Mouse (Mus musculus) adipocyte (in vitro differentiated cells): ENCODE results near the gene Rab3il1.

Source experiments
- DNase-seq: peaks from one replicate; pipeline ENCODE4 v3.0.0-alpha.2; 2016; ENCODE audit warnings: low spot score

Gene Rab3il1

GRCm38 (mm10) chr19:10041388-10042148 lies 40.1 kb downstream of the Rab3il1 start, which contains the start of gene Fads3:
Gene Fads3, plus strand, starts transcription at chr19:10041569.
- peak; percentile 72 for DNase-seq

- no peak for DNase-seq
Observed at GRCm38 (mm10) chr19:10042232-10042631, 40.8 kb downstream of the Rab3il1 start.

GRCm38 (mm10) chr19:10042816-10043215 lies 41.3 kb downstream of the Rab3il1 start:
- peak; percentile 58 for DNase-seq

GRCm38 (mm10) chr19:10043643-10044042 lies 42.2 kb downstream of the Rab3il1 start:
- DNase-seq: peak; percentile 96

DNA sequence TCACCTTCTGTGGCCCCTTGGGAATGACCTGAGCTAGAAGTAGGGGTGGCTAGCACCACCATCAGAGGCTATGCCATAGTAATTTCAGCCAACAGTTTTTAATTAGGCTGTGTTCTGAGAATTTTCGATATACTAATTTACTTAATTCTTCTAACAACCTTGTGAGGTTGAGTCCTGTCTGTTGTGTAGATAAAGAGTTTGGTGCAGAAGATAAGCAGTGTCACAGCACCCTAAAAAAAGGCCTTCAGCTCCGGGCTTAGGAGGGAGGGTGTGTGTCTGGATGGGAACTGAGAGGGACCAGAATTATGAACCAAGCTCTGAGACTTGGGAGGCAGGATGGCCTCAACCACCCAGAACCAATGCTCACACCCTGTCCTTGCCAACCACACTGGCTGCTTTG lies 44.2 kb downstream of the Rab3il1 start:
- no peak for DNase-seq

- no peak for DNase-seq
Observed at GRCm38 (mm10) chr19:10046346-10046745, 44.9 kb downstream of the Rab3il1 start.

DNA sequence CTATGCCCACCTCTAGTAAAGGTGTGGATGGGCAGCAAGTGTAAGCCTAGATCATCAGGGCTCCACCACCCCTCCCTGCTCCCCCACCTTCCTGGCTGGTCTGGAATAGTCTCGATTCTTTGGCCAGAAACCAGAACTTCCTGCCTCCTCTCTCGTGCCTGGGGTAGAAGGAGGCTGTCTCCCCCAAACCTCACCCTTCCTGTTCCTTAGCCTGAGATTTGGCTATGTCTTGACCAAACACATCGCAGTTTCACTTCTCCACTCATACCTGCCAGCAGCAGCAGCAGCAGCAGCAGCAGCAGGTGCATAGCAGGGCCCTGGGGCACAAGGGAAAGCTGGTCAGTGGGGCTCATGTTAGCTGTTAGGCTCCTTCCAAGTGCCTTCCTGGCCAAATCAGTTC lies 45.5 kb downstream of the Rab3il1 start:
- no peak for DNase-seq

DNA sequence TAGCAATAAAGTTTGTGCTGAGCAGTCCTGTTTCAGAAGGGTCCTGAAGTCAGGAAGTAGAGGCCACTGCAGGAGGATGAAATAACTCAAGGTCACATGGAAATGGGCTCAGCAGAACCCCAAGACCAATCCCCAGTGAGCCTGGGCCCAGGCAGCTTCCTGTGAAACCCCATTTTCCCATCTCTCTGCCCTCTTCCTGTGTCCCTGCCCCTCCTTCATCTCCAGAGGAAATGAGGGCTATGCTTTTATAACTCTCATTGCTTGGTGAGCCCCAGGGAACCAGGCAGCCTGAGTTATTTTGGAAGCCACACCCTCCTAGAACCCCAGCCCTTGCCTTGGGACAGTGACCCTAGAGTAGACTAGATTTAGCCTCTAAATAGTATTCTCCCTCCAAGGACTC lies 48.1 kb downstream of the Rab3il1 start:
- no peak for DNase-seq

DNA sequence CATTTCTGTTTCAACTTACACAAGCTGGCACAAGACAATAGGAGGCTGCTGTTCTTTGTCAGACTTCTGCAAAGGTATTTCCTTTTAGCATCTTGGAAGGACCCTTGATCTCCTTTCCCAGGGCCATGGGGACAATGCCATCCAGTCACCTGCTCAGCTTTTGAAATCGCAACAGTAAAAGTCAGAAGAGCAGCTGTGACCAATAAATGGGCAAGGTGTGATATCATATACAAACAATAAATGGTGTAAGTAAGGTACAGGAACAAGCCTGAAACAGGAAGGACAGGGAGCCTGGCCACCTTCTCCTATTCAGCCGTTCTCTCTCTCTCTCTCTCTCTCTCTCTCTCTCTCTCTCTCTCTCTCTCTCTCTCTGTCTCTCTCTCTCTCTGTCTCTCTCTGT lies 49.0 kb downstream of the Rab3il1 start:
- DNase-seq: no peak

GRCm38 (mm10) chr19:10052698-10053097 lies 51.2 kb downstream of the Rab3il1 start:
- DNase-seq: no peak

DNA sequence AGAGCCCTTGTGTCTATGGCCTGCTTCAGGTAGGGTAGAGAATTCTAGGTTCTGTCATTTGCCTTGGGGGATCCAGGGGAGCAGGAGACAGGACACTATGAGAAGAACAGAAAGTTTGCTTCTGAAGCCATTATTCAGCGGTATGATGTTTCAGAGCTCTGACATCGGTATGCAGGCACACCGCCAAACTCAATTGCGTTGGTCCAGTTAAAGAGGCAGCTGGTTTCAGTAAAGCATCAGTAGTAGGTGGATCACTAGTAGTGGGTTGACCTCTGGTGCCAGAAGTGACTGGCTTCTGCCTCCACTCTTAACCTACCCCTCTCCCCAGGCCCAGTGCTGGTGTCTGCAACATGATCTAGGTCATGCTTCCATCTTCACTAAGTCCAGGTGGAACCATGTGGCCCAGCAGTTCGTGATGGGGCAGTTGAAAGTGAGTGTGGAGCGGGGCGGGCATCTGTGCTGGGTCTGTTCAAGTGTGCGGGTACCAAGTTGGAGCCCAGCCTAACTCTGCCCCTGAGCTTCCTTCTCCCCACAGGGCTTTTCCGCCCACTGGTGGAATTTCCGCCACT lies 52.3 kb downstream of the Rab3il1 start:
- DNase-seq: no peak

GRCm38 (mm10) chr19:10054361-10055075 lies 53.0 kb downstream of the Rab3il1 start:
- DNase-seq: no peak

DNA sequence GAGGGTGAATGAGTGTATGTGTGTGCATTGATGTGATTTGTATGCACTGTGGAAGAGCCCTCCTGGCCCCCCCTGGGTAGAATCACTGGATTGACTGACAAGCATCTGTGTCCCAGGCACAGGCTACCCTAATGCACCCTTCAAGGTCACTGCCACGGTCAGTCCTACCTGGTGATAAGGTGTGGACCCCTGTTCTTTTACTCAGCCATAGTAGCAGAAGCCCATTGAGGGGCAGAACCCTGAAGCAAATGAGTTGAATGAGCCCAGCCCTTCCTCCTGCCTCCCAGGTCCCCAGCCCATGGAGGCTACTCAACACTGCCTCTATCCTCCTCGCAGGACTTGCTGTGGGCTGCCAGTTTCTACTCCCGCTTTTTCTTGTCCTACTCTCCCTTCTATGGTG lies 53.8 kb downstream of the Rab3il1 start:
- no peak for DNase-seq

- DNase-seq: no peak
Observed at GRCm38 (mm10) chr19:10055783-10056660, 54.6 kb downstream of the Rab3il1 start.

GRCm38 (mm10) chr19:10056686-10057085 lies 55.2 kb downstream of the Rab3il1 start:
- no peak for DNase-seq

- no peak for DNase-seq
Observed at GRCm38 (mm10) chr19:10057486-10058351, 56.2 kb downstream of the Rab3il1 start.

DNA sequence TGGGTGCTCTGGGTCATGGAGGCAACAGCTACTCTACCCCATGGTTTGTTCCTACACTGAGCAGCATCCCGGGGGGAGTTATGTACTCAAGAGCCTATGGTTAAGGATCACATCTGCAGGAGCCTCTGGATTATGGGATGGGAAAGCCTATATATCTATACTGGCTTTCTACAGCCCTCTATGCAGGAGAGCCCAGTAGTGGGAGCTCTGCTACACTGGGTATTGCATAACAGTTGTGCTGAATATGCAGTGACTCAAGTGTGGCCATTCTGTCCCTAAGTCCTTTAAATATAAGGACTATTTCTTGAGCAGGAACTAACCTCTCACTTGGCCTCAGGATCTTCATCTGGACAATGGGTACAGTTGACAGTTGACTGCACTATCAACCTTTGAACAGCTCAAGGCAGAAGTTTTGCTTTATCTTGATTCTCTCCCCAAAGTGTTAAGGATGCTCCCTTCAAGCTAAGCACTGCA lies 56.9 kb downstream of the Rab3il1 start:
- DNase-seq: no peak

- DNase-seq: no peak
Observed at GRCm38 (mm10) chr19:10058876-10059427, 57.5 kb downstream of the Rab3il1 start.

DNA sequence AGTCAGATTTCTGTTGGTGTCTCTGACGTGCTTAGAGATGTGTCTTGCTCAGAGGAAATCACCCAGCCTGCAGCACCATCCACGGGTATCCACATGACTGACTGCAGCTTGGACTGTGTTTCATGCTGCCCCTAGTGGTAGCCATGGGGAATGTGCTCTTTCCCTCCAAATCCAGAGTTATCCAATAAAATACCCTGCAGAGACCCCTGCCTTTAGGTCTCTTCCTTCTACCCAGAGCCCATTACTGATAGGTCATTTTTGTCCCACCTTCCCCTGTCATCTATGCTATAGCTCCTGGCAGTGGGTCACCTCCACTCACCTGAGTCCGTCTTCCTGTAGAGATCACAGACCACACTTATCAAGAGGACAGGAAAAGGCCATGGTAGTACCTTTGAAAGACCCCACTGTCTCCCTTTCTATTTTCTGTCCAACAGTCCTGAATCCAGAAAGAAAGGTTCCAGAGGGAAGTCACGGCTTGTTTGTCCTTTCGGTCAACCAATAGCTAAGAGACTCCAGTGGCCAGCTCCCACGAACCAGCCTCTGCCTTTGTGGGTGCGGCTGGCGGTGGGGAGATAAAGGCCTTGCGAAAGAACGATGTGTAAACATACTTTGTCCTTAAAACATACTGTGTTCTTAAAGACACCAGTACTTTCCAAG lies 58.6 kb downstream of the Rab3il1 start:
- DNase-seq: peak; percentile 73
